Mouse (Mus musculus): ENCODE measurements around the gene Gm11011. TPM values are rescaled to one million over a fixed set of nuclear protein-coding genes. Genes with fewer than 3 reads are reported as not detected.
A peak's percentile ranks its signal among the peaks of the same experiment; 100 is the strongest.

Gene Gm11011
- polyA plus RNA-seq, 1 experiment from 2014 or later: not detected

GRCm38 (mm10) chr2:169615998-169616397 lies 28.5 kb upstream of the Gm11011 start:
- no peak overlapping the region for H3K9ac ChIP-seq (ENCODE audit: low read length)
- no peaks in the 10 kb centered on the region for H3K27me3 ChIP-seq (ENCODE audit: control insufficient read depth, insufficient read depth, low read length)
- H3K36me3 ChIP-seq (ENCODE audit: control insufficient read depth, insufficient read depth, low read length): no peaks in the 10 kb centered on the region
- DNase-seq (ENCODE audit: low spot score) (no peak), ATAC-seq (replicated peaks; ENCODE audit: low FRiP score) (no peak)
- H3K4me2 ChIP-seq (ENCODE audit: low read depth, low read length, severe bottlenecking): no peak overlapping the region
- no peak overlapping the region for H3K27ac ChIP-seq (ENCODE audit: low read depth, low read length)
- no peaks in the 10 kb centered on the region for H3K9me3 ChIP-seq (ENCODE audit: control insufficient read depth, low read length)
- H3K4me3 ChIP-seq (ENCODE audit: low read depth, low read length): no peak overlapping the region
- H3K4me1 ChIP-seq (replicated peaks; ENCODE audit: control insufficient read depth, insufficient read depth, low read length): peaks cover 1% of the 10 kb centered on the region; the same call in 1 of the 2 replicates
- WGBS: 60% methylated on average over 6 of the region's 6 CpGs

- Histone ChIP-seq H3K27me3 (ENCODE audit: control insufficient read depth, insufficient read depth, low read length) (no peaks in the 10 kb centered on the region), H3K27ac (ENCODE audit: low read depth, low read length) (no peak overlapping the region), H3K9me3 (ENCODE audit: control insufficient read depth, low read length) (no peaks in the 10 kb centered on the region), H3K4me3 (ENCODE audit: low read depth, low read length) (no peak overlapping the region), H3K4me2 (ENCODE audit: low read depth, low read length, severe bottlenecking) (no peak overlapping the region), H3K36me3 (ENCODE audit: control insufficient read depth, insufficient read depth, low read length) (no peaks in the 10 kb centered on the region), H3K4me1 (replicated peaks; ENCODE audit: control insufficient read depth, insufficient read depth, low read length) (peaks cover 2% of the 10 kb centered on the region; the same call in 1 of the 2 replicates), H3K9ac (ENCODE audit: low read length) (no peak overlapping the region)
- ATAC-seq (replicated peaks; ENCODE audit: low FRiP score): no peak
- no peak for DNase-seq (ENCODE audit: low spot score)
- 70% methylated on average over 4 of the region's 4 CpGs for WGBS
Observed at GRCm38 (mm10) chr2:169614683-169615082, 27.1 kb upstream of the Gm11011 start.

GRCm38 (mm10) chr2:169611557-169611956 lies 24.0 kb upstream of the Gm11011 start:
- no peaks in the 10 kb centered on the region for H3K27me3 ChIP-seq (ENCODE audit: control insufficient read depth, insufficient read depth, low read length)
- no peak overlapping the region for H3K9ac ChIP-seq (ENCODE audit: low read length)
- H3K36me3 ChIP-seq (ENCODE audit: control insufficient read depth, insufficient read depth, low read length): no peaks in the 10 kb centered on the region
- H3K4me2 ChIP-seq (ENCODE audit: low read depth, low read length, severe bottlenecking): no peak overlapping the region
- H3K4me1 ChIP-seq (replicated peaks; ENCODE audit: control insufficient read depth, insufficient read depth, low read length): peaks cover 2% of the 10 kb centered on the region; the same call in 1 of the 2 replicates
- no peaks in the 10 kb centered on the region for H3K9me3 ChIP-seq (ENCODE audit: control insufficient read depth, low read length)
- DNase-seq (ENCODE audit: low spot score): peak; percentile 68
- H3K4me3 ChIP-seq (ENCODE audit: low read depth, low read length): no peak overlapping the region
- 18% methylated on average over 7 of the region's 7 CpGs for WGBS
- H3K27ac ChIP-seq (ENCODE audit: low read depth, low read length): no peak overlapping the region
- 0 out of 2 replicates have a peak, but pooled peaks have one; percentile 33 for ATAC-seq (replicated peaks; ENCODE audit: low FRiP score)

GRCm38 (mm10) chr2:169610882-169611281 lies 23.3 kb upstream of the Gm11011 start:
- Histone ChIP-seq H3K4me1 (replicated peaks; ENCODE audit: control insufficient read depth, insufficient read depth, low read length) (peaks cover 2% of the 10 kb centered on the region; the same call in 1 of the 2 replicates), H3K9me3 (ENCODE audit: control insufficient read depth, low read length) (no peaks in the 10 kb centered on the region), H3K27me3 (ENCODE audit: control insufficient read depth, insufficient read depth, low read length) (no peaks in the 10 kb centered on the region), H3K36me3 (ENCODE audit: control insufficient read depth, insufficient read depth, low read length) (no peaks in the 10 kb centered on the region), H3K27ac (ENCODE audit: low read depth, low read length) (no peak overlapping the region), H3K4me2 (ENCODE audit: low read depth, low read length, severe bottlenecking) (no peak overlapping the region), H3K9ac (ENCODE audit: low read length) (no peak overlapping the region), H3K4me3 (ENCODE audit: low read depth, low read length) (no peak overlapping the region)
- WGBS: 90% methylated on average over 8 of the region's 8 CpGs
- DNase-seq (ENCODE audit: low spot score): no peak
- no peak for ATAC-seq (replicated peaks; ENCODE audit: low FRiP score)

- no peak for ATAC-seq (replicated peaks; ENCODE audit: low FRiP score)
- DNase-seq (ENCODE audit: low spot score): no peak
- H3K9me3 ChIP-seq (ENCODE audit: control insufficient read depth, low read length): no peaks in the 10 kb centered on the region
- no peak overlapping the region for H3K4me2 ChIP-seq (ENCODE audit: low read depth, low read length, severe bottlenecking)
- H3K4me3 ChIP-seq (ENCODE audit: low read depth, low read length): no peak overlapping the region
- H3K9ac ChIP-seq (ENCODE audit: low read length): no peak overlapping the region
- 53% methylated on average over 13 of the region's 13 CpGs for WGBS
- no peaks in the 10 kb centered on the region for H3K36me3 ChIP-seq (ENCODE audit: control insufficient read depth, insufficient read depth, low read length)
- H3K27me3 ChIP-seq (ENCODE audit: control insufficient read depth, insufficient read depth, low read length): no peaks in the 10 kb centered on the region
- peaks cover 2% of the 10 kb centered on the region; the same call in 1 of the 2 replicates for H3K4me1 ChIP-seq (replicated peaks; ENCODE audit: control insufficient read depth, insufficient read depth, low read length)
- no peak overlapping the region for H3K27ac ChIP-seq (ENCODE audit: low read depth, low read length)
Observed at GRCm38 (mm10) chr2:169609956-169610355, 22.4 kb upstream of the Gm11011 start.

- H3K27ac ChIP-seq (ENCODE audit: low read depth, low read length): no peak overlapping the region
- no peak overlapping the region for H3K4me3 ChIP-seq (ENCODE audit: low read depth, low read length)
- H3K27me3 ChIP-seq (ENCODE audit: control insufficient read depth, insufficient read depth, low read length): no peaks in the 10 kb centered on the region
- H3K4me2 ChIP-seq (ENCODE audit: low read depth, low read length, severe bottlenecking): no peak overlapping the region
- no peaks in the 10 kb centered on the region for H3K36me3 ChIP-seq (ENCODE audit: control insufficient read depth, insufficient read depth, low read length)
- peaks cover 2% of the 10 kb centered on the region; the same call in 1 of the 2 replicates for H3K4me1 ChIP-seq (replicated peaks; ENCODE audit: control insufficient read depth, insufficient read depth, low read length)
- H3K9me3 ChIP-seq (ENCODE audit: control insufficient read depth, low read length): no peaks in the 10 kb centered on the region
- H3K9ac ChIP-seq (ENCODE audit: low read length): no peak overlapping the region
- whole genome bisulfite sequencing: 71% methylated on average over 2 of the region's 2 CpGs
- no peak for ATAC-seq (replicated peaks; ENCODE audit: low FRiP score)
- no peak for DNase-seq (ENCODE audit: low spot score)
Observed at GRCm38 (mm10) chr2:169607787-169608186, 20.2 kb upstream of the Gm11011 start.

GRCm38 (mm10) chr2:169606901-169607678 lies 19.5 kb upstream of the Gm11011 start:
- H3K9me3 ChIP-seq (ENCODE audit: control insufficient read depth, low read length): no peaks in the 10 kb centered on the region
- H3K4me1 ChIP-seq (replicated peaks; ENCODE audit: control insufficient read depth, insufficient read depth, low read length): peaks cover 2% of the 10 kb centered on the region; the same call in 1 of the 2 replicates
- no peaks in the 10 kb centered on the region for H3K27me3 ChIP-seq (ENCODE audit: control insufficient read depth, insufficient read depth, low read length)
- no peak overlapping the region for H3K27ac ChIP-seq (ENCODE audit: low read depth, low read length)
- no peak overlapping the region for H3K9ac ChIP-seq (ENCODE audit: low read length)
- no peak overlapping the region for H3K4me3 ChIP-seq (ENCODE audit: low read depth, low read length)
- DNase-seq (ENCODE audit: low spot score) (no peak), ATAC-seq (replicated peaks; ENCODE audit: low FRiP score) (no peak)
- H3K4me2 ChIP-seq (ENCODE audit: low read depth, low read length, severe bottlenecking): no peak overlapping the region
- H3K36me3 ChIP-seq (ENCODE audit: control insufficient read depth, insufficient read depth, low read length): no peaks in the 10 kb centered on the region
- WGBS: 81% methylated on average over 13 of the region's 13 CpGs

- ATAC-seq (replicated peaks; ENCODE audit: low FRiP score): no peak
- Histone ChIP-seq H3K9me3 (ENCODE audit: control insufficient read depth, low read length) (no peaks in the 10 kb centered on the region), H3K4me1 (replicated peaks; ENCODE audit: control insufficient read depth, insufficient read depth, low read length) (no peaks in the 10 kb centered on the region), H3K27me3 (ENCODE audit: control insufficient read depth, insufficient read depth, low read length) (no peaks in the 10 kb centered on the region), H3K9ac (ENCODE audit: low read length) (no peak overlapping the region), H3K4me3 (ENCODE audit: low read depth, low read length) (no peak overlapping the region), H3K4me2 (ENCODE audit: low read depth, low read length, severe bottlenecking) (no peak overlapping the region), H3K36me3 (ENCODE audit: control insufficient read depth, insufficient read depth, low read length) (no peaks in the 10 kb centered on the region), H3K27ac (ENCODE audit: low read depth, low read length) (no peak overlapping the region)
- DNase-seq (ENCODE audit: low spot score): no peak
- 84% methylated on average over 6 of the region's 6 CpGs for WGBS
Observed at GRCm38 (mm10) chr2:169600163-169600562, 12.6 kb upstream of the Gm11011 start.

- DNase-seq (ENCODE audit: low spot score): no peak
- no peak overlapping the region for H3K9ac ChIP-seq (ENCODE audit: low read length)
- no peaks in the 10 kb centered on the region for H3K36me3 ChIP-seq (ENCODE audit: control insufficient read depth, insufficient read depth, low read length)
- H3K27me3 ChIP-seq (ENCODE audit: control insufficient read depth, insufficient read depth, low read length): no peaks in the 10 kb centered on the region
- H3K27ac ChIP-seq (ENCODE audit: low read depth, low read length): no peak overlapping the region
- no peak overlapping the region for H3K4me3 ChIP-seq (ENCODE audit: low read depth, low read length)
- no peak overlapping the region for H3K4me2 ChIP-seq (ENCODE audit: low read depth, low read length, severe bottlenecking)
- WGBS: 88% methylated on average over 4 of the region's 4 CpGs
- no peaks in the 10 kb centered on the region for H3K9me3 ChIP-seq (ENCODE audit: control insufficient read depth, low read length)
- ATAC-seq (replicated peaks; ENCODE audit: low FRiP score): no peak
- no peaks in the 10 kb centered on the region for H3K4me1 ChIP-seq (replicated peaks; ENCODE audit: control insufficient read depth, insufficient read depth, low read length)
Observed at GRCm38 (mm10) chr2:169599591-169599990, 12.0 kb upstream of the Gm11011 start.

Data from forebrain, embryonic 11.5 days (tissue).